Comparison of ENCODE assay signal across 18 mouse cellular contexts in genomic region chr19:41910396-41910795, GRCm38 (mm10). TPM values are rescaled to one million over a fixed set of nuclear protein-coding genes. Genes with fewer than 3 reads are reported as not detected.
A peak's percentile ranks its signal among the peaks of the same experiment; 100 is the strongest.
DNase-seq lines count a peak whose midpoint lies in the region; ATAC-seq and TF ChIP-seq lines count a peak whose summit lies in the region.
"Had no signal": no experiment of that assay in that cellular context is flagged by ENCODE, and none has a peak within 500 bp of the region (broad histone marks: within the 10 kb centered on the region; RNA-seq: fewer than 3 reads in every experiment).

No protein-coding gene starts in this region.

- H3K4me3 ChIP-seq in liver, embryonic 16.5 days (ENCODE audit: low read depth, low read length): no peak overlapping the region
- no peak overlapping the region for H3K4me3 ChIP-seq in stomach, embryonic 16.5 days (replicated peaks; ENCODE audit: low read length)
- H3K4me3 ChIP-seq in stomach, postnatal 0 days (ENCODE audit: low read depth, low read length): no peak overlapping the region
- H3K4me3 ChIP-seq: limb, embryonic 13.5 days; midbrain, embryonic 15.5 days; neural tube, embryonic 12.5 days had no signal

- no peak overlapping the region for H3K9ac ChIP-seq in liver, embryonic 16.5 days (ENCODE audit: low read depth, low read length)
- no peak overlapping the region for H3K9ac ChIP-seq in stomach, embryonic 16.5 days (ENCODE audit: low read length)
- no peak overlapping the region for H3K9ac ChIP-seq in stomach, postnatal 0 days (ENCODE audit: low read length)
- H3K9ac ChIP-seq: hindbrain, embryonic 14.5 days; limb, embryonic 13.5 days; midbrain, embryonic 15.5 days; neural tube, embryonic 12.5 days had no signal

- no peaks in the 10 kb centered on the region; the same call in 1 of the 2 replicates for H3K36me3 ChIP-seq in liver, embryonic 16.5 days (ENCODE audit: control insufficient read depth, insufficient read depth)
- H3K36me3 ChIP-seq in stomach, embryonic 16.5 days (ENCODE audit: control insufficient read depth, insufficient read depth, low read length): no peaks in the 10 kb centered on the region
- no peaks in the 10 kb centered on the region for H3K36me3 ChIP-seq in stomach, postnatal 0 days (ENCODE audit: control insufficient read depth, insufficient read depth, low read length)
- H3K36me3 ChIP-seq: midbrain, embryonic 15.5 days; neural tube, embryonic 12.5 days had no signal

- H3K4me2 ChIP-seq in liver, embryonic 16.5 days (ENCODE audit: low read depth, low read length): no peak overlapping the region
- no peak overlapping the region for H3K4me2 ChIP-seq in stomach, embryonic 16.5 days (ENCODE audit: low read depth, low read length)
- no peak overlapping the region for H3K4me2 ChIP-seq in stomach, postnatal 0 days (replicated peaks; ENCODE audit: low read depth)
- H3K4me2 ChIP-seq: limb, embryonic 13.5 days; midbrain, embryonic 15.5 days; neural tube, embryonic 12.5 days had no signal

- no peak for TF ChIP-seq CTCF in stomach, postnatal 0 days (IDR thresholded peaks at IDR 0.05; ENCODE audit: low read depth)

- peaks cover 54% of the 10 kb centered on the region for H3K4me1 ChIP-seq in liver, embryonic 16.5 days (ENCODE audit: control insufficient read depth, low read depth, low read length)
- H3K4me1 ChIP-seq in stomach, embryonic 16.5 days (ENCODE audit: control insufficient read depth, insufficient read depth, low read length): peaks cover 32% of the 10 kb centered on the region
- H3K4me1 ChIP-seq in stomach, postnatal 0 days (replicated peaks; ENCODE audit: control insufficient read depth, insufficient read depth): peaks cover 9% of the 10 kb centered on the region; the same call in 1 of the 2 replicates

- H3K27ac ChIP-seq in liver, embryonic 16.5 days (ENCODE audit: low read length): peak overlapping the region; percentile 94
- H3K27ac ChIP-seq in stomach, embryonic 16.5 days (ENCODE audit: low read length): 0 out of 2 replicates have a peak overlapping the region, but pooled peaks have one; percentile 96
- no peak overlapping the region for H3K27ac ChIP-seq in stomach, postnatal 0 days (replicated peaks)
- H3K27ac ChIP-seq: limb, embryonic 13.5 days; midbrain, embryonic 15.5 days; neural tube, embryonic 12.5 days had no signal

- DNase-seq in kidney, adult 9 months: peak; percentile 60
- DNase-seq in kidney, adult 11 months: no peak
- DNase-seq in liver: no peak
- DNase-seq in stomach, postnatal 0 days (ENCODE audit: low spot score): no peak
- DNase-seq in gastrocnemius, postnatal 25 days: no peak
- DNase-seq: adrenal gland, adult 8-10 months; cerebellum, adult 18-20 months; cerebellum, postnatal 14 days; heart, postnatal 4 days; layer of hippocampus, adult 9-11 months; right cerebral cortex, postnatal 14 days had no signal

- H3K27me3 ChIP-seq in liver, embryonic 16.5 days (ENCODE audit: control insufficient read depth, insufficient read depth, low read depth, low read length): no peaks in the 10 kb centered on the region
- H3K27me3 ChIP-seq in stomach, embryonic 16.5 days (ENCODE audit: control insufficient read depth, insufficient read depth, low read length): no peaks in the 10 kb centered on the region
- H3K27me3 ChIP-seq in stomach, postnatal 0 days (ENCODE audit: control insufficient read depth, insufficient read depth, low read length): no peaks in the 10 kb centered on the region
- H3K27me3 ChIP-seq: limb, embryonic 13.5 days; midbrain, embryonic 15.5 days; neural tube, embryonic 12.5 days had no signal

- WGBS in liver, embryonic 16.5 days (ENCODE audit: insufficient replicate concordance): 83% methylated on average over 2 of the region's 2 CpGs
- WGBS in stomach, embryonic 16.5 days: 80% methylated on average over 2 of the region's 2 CpGs
- 67% methylated on average over 2 of the region's 2 CpGs for WGBS in stomach, postnatal 0 days

- no peak for TF ChIP-seq EP300 in stomach, postnatal 0 days (optimal IDR thresholded peaks at IDR 0.05)

- no peak for ATAC-seq in liver, embryonic 16.5 days (ENCODE audit: low read depth)
- no peak for ATAC-seq in stomach, embryonic 16.5 days (ENCODE audit: insufficient read depth, low FRiP score)
- no peak for ATAC-seq in stomach, postnatal 0 days (ENCODE audit: low FRiP score, low TSS enrichment)
- ATAC-seq: lung, postnatal 0 days; midbrain, embryonic 15.5 days had no signal

- H3K9me3 ChIP-seq in liver, embryonic 16.5 days (replicated peaks; ENCODE audit: control insufficient read depth, low read length): no peaks in the 10 kb centered on the region
- no peaks in the 10 kb centered on the region for H3K9me3 ChIP-seq in stomach, embryonic 16.5 days (replicated peaks; ENCODE audit: control insufficient read depth, low read length)
- no peaks in the 10 kb centered on the region for H3K9me3 ChIP-seq in stomach, postnatal 0 days (ENCODE audit: control insufficient read depth, low read length)
- H3K9me3 ChIP-seq: limb, embryonic 13.5 days; midbrain, embryonic 15.5 days; neural tube, embryonic 12.5 days had no signal

RNA-seq across cellular contexts. Expression of gene Pgam1, which starts 1.3 kb away (rescaled TPM):
- 366 and 408 TPM in 2 replicates for polyA plus RNA-seq in liver, embryonic 16.5 days (2015; fragmentation: Nextera tagmentation; extraction: Ambion mirVana)
- polyA plus RNA-seq in stomach, embryonic 16.5 days (2015; fragmentation: Nextera tagmentation; extraction: Ambion mirVana): 706 and 744 TPM in 2 replicates
- 334 and 339 TPM in 2 replicates for polyA plus RNA-seq in stomach, postnatal 0 days (2015; fragmentation: Nextera tagmentation; extraction: Ambion mirVana)
- 10 to 100 TPM; 22.7 to 23.3 TPM for total RNA-seq in gastrocnemius, postnatal 25 days (2021)

RNA-seq across cellular contexts. Expression of gene Rrp12, which starts 14.4 kb away (rescaled TPM):
- polyA plus RNA-seq in liver, embryonic 16.5 days (2015; fragmentation: Nextera tagmentation; extraction: Ambion mirVana): 7.4 and 7.5 TPM in 2 replicates
- polyA plus RNA-seq in stomach, embryonic 16.5 days (2015; fragmentation: Nextera tagmentation; extraction: Ambion mirVana): 15.4 and 15.9 TPM in 2 replicates
- 6.3 and 6.4 TPM in 2 replicates for polyA plus RNA-seq in stomach, postnatal 0 days (2015; fragmentation: Nextera tagmentation; extraction: Ambion mirVana)
- 10 to 100 TPM; 31.0 to 37.5 TPM for total RNA-seq in gastrocnemius, postnatal 25 days (2021)

RNA-seq across cellular contexts. Expression of gene Exosc1, which starts 22.8 kb away (rescaled TPM):
- 25.4 and 27.3 TPM in 2 replicates for polyA plus RNA-seq in liver, embryonic 16.5 days (2015; fragmentation: Nextera tagmentation; extraction: Ambion mirVana)
- polyA plus RNA-seq in stomach, embryonic 16.5 days (2015; fragmentation: Nextera tagmentation; extraction: Ambion mirVana): 63.0 and 64.4 TPM in 2 replicates
- polyA plus RNA-seq in stomach, postnatal 0 days (2015; fragmentation: Nextera tagmentation; extraction: Ambion mirVana): 46.4 and 47.2 TPM in 2 replicates
- 10 to 100 TPM; 11.4 to 16.4 TPM for total RNA-seq in gastrocnemius, postnatal 25 days (2021)

RNA-seq across cellular contexts. Expression of gene Zdhhc16, which starts 22.9 kb away (rescaled TPM):
- polyA plus RNA-seq in liver, embryonic 16.5 days (2015; fragmentation: Nextera tagmentation; extraction: Ambion mirVana): 32.1 and 32.5 TPM in 2 replicates
- 76.2 and 76.6 TPM in 2 replicates for polyA plus RNA-seq in stomach, embryonic 16.5 days (2015; fragmentation: Nextera tagmentation; extraction: Ambion mirVana)
- 37.4 and 42.0 TPM in 2 replicates for polyA plus RNA-seq in stomach, postnatal 0 days (2015; fragmentation: Nextera tagmentation; extraction: Ambion mirVana)
- total RNA-seq in gastrocnemius, postnatal 25 days (2021): 10 to 100 TPM; 19.2 to 20.5 TPM
